ENCODE assay signal across 8 mouse cellular contexts in genomic region chr3:20034719-20035404, GRCm38 (mm10). TPM values are rescaled to one million over a fixed set of nuclear protein-coding genes. Genes with fewer than 3 reads are reported as not detected.
DNase-seq lines count a peak whose midpoint lies in the region; ATAC-seq and TF ChIP-seq lines count a peak whose summit lies in the region.

TSS of gene Hps3 (minus strand) at chr3:20035315.

- peak within 1 kb of the TSS; percentile 92 for H3K27ac ChIP-seq in gastrocnemius, adult 2 months
- peak within 1 kb of the TSS; percentile 79 for H3K27ac ChIP-seq in hindbrain, postnatal 0 days

- peak; percentile 99 for ATAC-seq in hindbrain, postnatal 0 days

- H3K36me3 ChIP-seq in hindbrain, postnatal 0 days (ENCODE audit: insufficient read depth, low read length) = no peaks in the 10 kb centered on the region
- peaks cover 9% of the 10 kb centered on the region for H3K36me3 ChIP-seq in megakaryocyte, embryonic 14.5 days (replicated peaks; ENCODE audit: low read length)

- H3K4me1 ChIP-seq in hindbrain, postnatal 0 days (ENCODE audit: insufficient read depth, low read length) = peaks cover 4% of the 10 kb centered on the region; the same call in 1 of the 2 replicates
- H3K4me1 ChIP-seq in megakaryocyte, embryonic 14.5 days = peaks cover 22% of the 10 kb centered on the region

- peak within 1 kb of the TSS; percentile 84 for H3K4me3 ChIP-seq in gastrocnemius, adult 2 months
- H3K4me3 ChIP-seq in hindbrain, postnatal 0 days (ENCODE audit: low read length) = peak within 1 kb of the TSS; percentile 88
- H3K4me3 ChIP-seq in megakaryocyte, embryonic 14.5 days (replicated peaks) = peak within 1 kb of the TSS; percentile 98

- H3K27me3 ChIP-seq in hindbrain, postnatal 0 days (ENCODE audit: insufficient read depth, low read length) = no peaks in the 10 kb centered on the region
- no peaks in the 10 kb centered on the region for H3K27me3 ChIP-seq in megakaryocyte, embryonic 14.5 days (replicated peaks)

- DNase-seq in WW6 (ENCODE audit: low read depth, low spot score) = peak; percentile 75
- DNase-seq in cerebellum, postnatal 4 days (ENCODE audit: low spot score in 2 of 2) = peak; percentile 45 to 71
- DNase-seq in gastrocnemius, adult 2 months = peak; percentile 92
- DNase-seq in hindbrain, postnatal 0 days (ENCODE audit: low spot score) = peak; percentile 87
- DNase-seq in left cerebral cortex, adult 8-10 months (ENCODE audit: low spot score in 2 of 2) = peak; percentile 75 to 85
- peak; percentile 90 to 92 for DNase-seq in right cerebral cortex, postnatal 10 days (ENCODE audit: low spot score in 2 of 2)
- DNase-seq in urinary bladder, postnatal 25 days (ENCODE audit: low spot score) = peak; percentile 72

- peak within 1 kb of the TSS; percentile 71 for H3K9ac ChIP-seq in hindbrain, postnatal 0 days (replicated peaks; ENCODE audit: low read length)

- intact Hi-C loops in gastrocnemius, adult 2 months (cut with DNase I) = loop anchor here (1.0 to 5.0 kb wide), 3 partner anchors 22 to 164 kb away; partner anchors contain the start of gene Hltf

- H3K9me3 ChIP-seq in hindbrain, postnatal 0 days (ENCODE audit: low read length) = no peaks in the 10 kb centered on the region
- peaks cover 6% of the 10 kb centered on the region; the same call in 1 of the 2 replicates for H3K9me3 ChIP-seq in megakaryocyte, embryonic 14.5 days

- TF ChIP-seq CTCF in gastrocnemius, adult 2 months (IDR thresholded peaks at IDR 0.05) = peak; percentile 19; the same call in 1 of the 2 replicates
- TF ChIP-seq CTCF in hindbrain, postnatal 0 days (IDR thresholded peaks at IDR 0.05; ENCODE audit: low read depth) = no peak

- H3K4me2 ChIP-seq in hindbrain, postnatal 0 days (ENCODE audit: low read depth, low read length) = peak within 1 kb of the TSS; percentile 80

- under 1% methylated on average over 47 of the region's 47 CpGs for WGBS in hindbrain, postnatal 0 days

RNA-seq across cellular contexts. Expression of gene Hps3, which starts in this region (rescaled TPM):
- total RNA-seq in gastrocnemius, adult 2 months (2021) = 1 to 10 TPM; 4.1 to 4.2 TPM
- 15.6 and 17.8 TPM in 2 replicates for total RNA-seq in hindbrain, postnatal 0 days (2014; rRNA removed)
- 10.8 and 11.2 TPM in 2 replicates for polyA plus RNA-seq in hindbrain, postnatal 0 days (2015; fragmentation: Nextera tagmentation; extraction: Ambion mirVana)
- total RNA-seq in left cerebral cortex, adult 8-10 months (2022) = 10 to 100 TPM; 15.2 to 16.7 (median 15.8) TPM
- polyA plus RNA-seq in megakaryocyte, embryonic 14.5 days (2012; ENCODE audit: insufficient read depth, low replicate concordance) = 0.38 TPM in 1 of 2 replicates, not detected in the other

Comparison
In these comparisons a context has a peak if more than half of its experiments do, and no peak if none do; other contexts are left out.
1. Peak in every context shown above with its lines: DNase-seq, ATAC-seq, H3K4me3 ChIP-seq and H3K27ac ChIP-seq.